Mouse (Mus musculus) liver, embryonic 14.5 days (tissue): ENCODE measurements around the gene Man2c1.
A peak's percentile ranks its signal among the peaks of the same experiment; 100 is the strongest.

Experiments
- CTCF ChIP-seq: IDR thresholded peaks from 2 replicates; pipeline ENCODE4 v1.5.1; 2016; ENCODE audit warnings: antibody characterized with exemption, low read depth, control low read depth
- EP300 ChIP-seq: IDR thresholded peaks from 2 replicates; pipeline ENCODE4 v1.6.1; 2016; ENCODE audit warnings: antibody characterized with exemption, low read depth

DNA sequence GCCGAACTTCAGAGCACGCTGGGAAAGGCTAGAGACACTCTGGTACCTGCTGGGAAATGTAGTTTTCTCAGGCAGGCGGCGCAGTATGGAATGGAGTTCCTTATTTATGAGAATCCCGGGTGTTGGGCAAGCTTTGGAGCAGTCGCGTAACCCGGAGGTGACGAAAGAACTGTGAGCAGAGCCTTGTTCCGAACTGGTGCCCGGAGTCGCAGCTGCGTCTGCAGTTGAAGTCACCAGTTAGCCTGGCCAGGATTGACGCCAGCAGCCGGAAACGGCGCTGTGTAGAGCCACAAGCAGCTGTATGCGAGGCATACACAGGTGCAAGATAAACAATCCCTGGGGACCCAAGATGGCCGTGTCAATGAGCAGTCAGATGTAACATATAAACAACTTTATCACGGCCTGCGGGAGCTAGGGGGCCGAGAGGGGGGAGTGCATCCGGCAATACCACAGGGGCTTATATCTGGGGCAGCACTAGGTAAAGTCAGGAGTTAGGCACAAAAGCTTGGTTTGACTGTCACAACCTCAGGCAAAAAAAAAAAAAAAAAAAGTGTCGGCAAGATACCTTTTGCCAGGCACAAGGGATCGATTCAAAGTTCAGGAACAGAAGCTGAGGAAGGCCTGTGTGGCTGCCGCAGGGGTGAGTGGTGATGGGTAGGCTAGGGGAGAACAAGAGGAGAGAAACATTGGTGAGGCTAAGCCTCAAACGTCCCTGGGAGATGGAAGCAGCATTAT is 17.8 kb downstream of the Man2c1 start, which contains the start of gene Neil1:
- TF ChIP-seq CTCF (peak; percentile 40; the same call in 1 of the 2 replicates), EP300 (no peak)
